8 mouse cellular contexts compared by ENCODE assay signal in genomic region chr7:140137135-140138020, GRCm38 (mm10). TPM values are rescaled to one million over a fixed set of nuclear protein-coding genes. Genes with fewer than 3 reads are reported as not detected.
DNase-seq lines count a peak whose midpoint lies in the region; ATAC-seq lines count a peak whose summit lies in the region.

TSS of gene Mtg1 (plus strand) at chr7:140137564.

- peaks cover 46% of the 10 kb centered on the region for H3K4me1 ChIP-seq in megakaryocyte, embryonic 14.5 days

- ATAC-seq in common myeloid progenitor, adult 5-6 weeks (replicated peaks; ENCODE audit: low read depth, poor library complexity, severe bottlenecking), result peak; percentile 70

- H3K27me3 ChIP-seq in megakaryocyte, embryonic 14.5 days (replicated peaks), result no peaks in the 10 kb centered on the region

- H3K9me3 ChIP-seq in megakaryocyte, embryonic 14.5 days, result no peaks in the 10 kb centered on the region

- DNase-seq in ZHBTc4 (ENCODE audit: low read depth, low spot score), result peak; percentile 98
- peak; percentile 96 for DNase-seq in gastrocnemius, adult 8-10 months (ENCODE audit: low spot score in 2 of 2)
- DNase-seq in hindlimb bud, embryonic 11.5 days (ENCODE audit: extremely low spot score, low read depth, low spot score), result peak; percentile 76
- peak; percentile 95 to 98 for DNase-seq in left cerebral cortex, adult 8-10 months (ENCODE audit: low spot score in 2 of 2)
- peak; percentile 97 to 99 for DNase-seq in right cerebral cortex, postnatal 10 days (ENCODE audit: low spot score in 2 of 2)
- peak; percentile 99 for DNase-seq in urinary bladder, postnatal 25 days (ENCODE audit: low spot score)

- H3K36me3 ChIP-seq in megakaryocyte, embryonic 14.5 days (replicated peaks; ENCODE audit: low read length), result peaks cover 22% of the 10 kb centered on the region

- H3K4me3 ChIP-seq in megakaryocyte, embryonic 14.5 days (replicated peaks), result peak within 1 kb of the TSS; percentile 98

RNA-seq across cellular contexts. Expression of gene Mtg1, which starts in this region (rescaled TPM):
- total RNA-seq in common myeloid progenitor, adult 5-6 weeks (2017), result 13.6 and 21.2 TPM in 2 replicates
- total RNA-seq in gastrocnemius, adult 8-10 months (2022), result 10 to 100 TPM; 24.2 to 28.0 (median 25.1) TPM
- total RNA-seq in left cerebral cortex, adult 8-10 months (2022), result 10 to 100 TPM; 22.1 to 31.4 (median 27.4) TPM
- polyA plus RNA-seq in megakaryocyte, embryonic 14.5 days (2012; ENCODE audit: insufficient read depth, low replicate concordance), result 6.6 TPM in 1 of 2 replicates, not detected in the other

Comparison
In these comparisons a context has a peak if more than half of its experiments do, and no peak if none do; other contexts are left out.
1. Peak in every context shown above with its lines: DNase-seq, ATAC-seq and H3K4me3 ChIP-seq.